Mouse (Mus musculus) gastrocnemius, adult 8-10 months (tissue): ENCODE data around the gene Ube2j1. TPM values are rescaled to one million over a fixed set of nuclear protein-coding genes. Genes with fewer than 3 reads are reported as not detected.

ENCODE experiments used
- DNase-seq, 2 experiments: peaks; one replicate each; pipeline ENCODE4 v3.0.0; 2022; ENCODE audit warnings: low spot score in 2 of 2
- total RNA-seq, 4 experiments: library from RNA; stranded (reverse); gene quantifications; 2 replicates each; pipeline ENCODE4 v1.2.4; 2022

Gene Ube2j1
- total RNA-seq, 4 experiments from 2014 or later: 43.6 to 53.6 (median 49.1) TPM

- no peak for DNase-seq
These were observed 39.1 kb downstream of the Ube2j1 start for GRCm38 (mm10) chr4:33070326-33070725.

DNA sequence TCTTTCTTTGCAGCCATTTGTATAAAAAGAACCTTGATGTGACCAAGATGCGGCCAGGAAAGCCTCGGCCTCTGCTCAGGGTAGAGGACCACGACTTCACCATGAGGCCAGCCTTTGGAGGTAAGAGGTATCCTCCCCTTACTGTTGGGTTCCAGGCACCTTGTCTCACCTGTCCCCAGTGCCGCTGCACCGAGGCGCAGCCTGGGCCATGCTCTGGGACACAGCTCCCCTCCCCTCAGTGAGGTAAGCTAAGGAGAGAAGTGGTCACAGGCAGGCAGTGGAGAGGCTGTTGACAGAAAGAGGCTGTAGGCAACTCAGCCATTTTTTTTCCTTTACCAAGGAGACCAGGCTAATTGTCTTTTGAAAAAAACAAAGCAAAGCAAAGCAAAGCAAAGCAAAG lies 40.1 kb downstream of the Ube2j1 start:
- DNase-seq: no peak

DNA sequence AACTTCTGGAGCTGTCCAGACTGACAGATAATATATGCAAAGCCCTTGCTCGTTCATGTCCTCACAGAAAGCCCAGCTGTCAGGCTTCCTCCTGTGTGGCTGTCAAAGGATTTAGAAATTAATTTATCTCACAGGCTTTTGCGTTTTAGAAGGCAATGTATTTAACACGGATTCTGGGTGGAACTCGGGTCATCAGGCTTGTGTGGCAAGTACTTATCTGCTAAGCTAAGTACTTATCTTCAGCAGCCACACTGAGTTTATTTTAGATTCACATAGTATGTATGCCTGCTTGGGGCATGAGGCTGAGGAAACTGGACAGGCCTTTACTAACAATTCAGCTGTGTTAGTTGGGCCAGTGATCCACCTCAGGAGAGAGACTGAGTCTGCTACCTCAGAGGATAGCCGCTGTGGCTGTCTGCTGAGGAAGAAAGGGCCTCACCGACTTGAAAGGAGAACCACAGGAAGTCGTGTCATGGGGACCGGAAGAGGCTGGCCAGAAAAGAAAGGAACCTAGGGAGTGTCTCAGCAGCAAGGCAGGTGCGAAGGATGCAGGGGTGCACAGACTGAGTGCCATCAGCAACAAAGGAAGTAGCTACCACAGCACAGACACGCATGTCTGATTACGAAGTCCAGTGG lies 41.4 kb downstream of the Ube2j1 start:
- no peak for DNase-seq

GRCm38 (mm10) chr4:33074406-33074805 lies 43.2 kb downstream of the Ube2j1 start:
- no peak for DNase-seq

- no peak for DNase-seq
These were observed 43.6 kb downstream of the Ube2j1 start for GRCm38 (mm10) chr4:33074851-33075250.

- no peak for DNase-seq
These were observed 44.7 kb downstream of the Ube2j1 start for GRCm38 (mm10) chr4:33075776-33076524.

DNA sequence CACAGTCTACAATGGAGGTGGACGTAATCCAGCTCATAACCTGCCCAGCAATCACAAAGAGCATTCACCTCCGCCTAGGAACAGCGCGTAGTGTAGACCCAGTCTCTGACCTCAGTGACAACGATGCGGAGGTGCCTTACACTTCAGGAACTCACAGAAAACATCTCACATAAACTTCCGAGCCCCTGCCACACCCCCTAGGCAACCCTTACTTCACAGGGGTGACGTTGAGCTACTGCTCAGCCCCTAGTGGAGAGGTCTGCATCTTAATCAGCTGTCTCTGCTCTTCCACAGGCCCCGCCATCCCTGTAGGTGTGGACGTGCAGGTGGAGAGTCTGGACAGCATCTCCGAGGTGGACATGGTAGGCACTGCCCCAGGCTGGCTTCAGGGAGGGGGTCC lies 45.9 kb downstream of the Ube2j1 start:
- DNase-seq: no peak

- DNase-seq: no peak
These were observed 46.5 kb downstream of the Ube2j1 start for GRCm38 (mm10) chr4:33077724-33078123.

GRCm38 (mm10) chr4:33078492-33078891 lies 47.3 kb downstream of the Ube2j1 start:
- no peak for DNase-seq

DNA sequence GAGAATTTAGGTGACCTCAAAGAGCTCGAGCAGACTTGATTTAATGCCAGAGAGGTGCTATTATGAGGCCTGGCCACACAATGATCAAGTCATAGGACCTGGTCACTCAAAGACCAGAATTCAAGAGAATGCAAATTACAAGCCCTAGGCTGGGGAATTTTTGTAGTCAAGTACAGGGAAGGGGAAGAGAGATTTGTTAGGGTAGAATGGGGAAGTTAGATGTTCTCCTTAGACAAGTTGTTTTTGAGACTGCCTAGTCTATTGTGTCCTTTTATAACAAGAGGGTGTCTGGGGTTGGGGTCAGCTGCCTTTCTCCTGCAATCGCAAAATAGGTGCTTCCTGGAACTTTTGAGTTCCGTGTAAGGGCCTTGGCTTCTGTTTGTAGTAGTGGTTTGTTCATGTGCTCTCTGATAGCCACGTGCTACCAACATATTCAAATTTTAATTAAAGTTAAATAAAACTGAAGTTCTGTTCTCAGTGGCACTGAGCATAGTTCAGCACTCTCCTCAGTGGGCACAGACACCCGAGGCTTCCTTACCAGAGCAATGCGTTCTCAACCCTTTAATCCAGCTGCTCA lies 68.0 kb downstream of the Ube2j1 start:
- DNase-seq: no peak

Other genes starting within 250 kb of the Ube2j1 start
- 10 to 100 TPM; 15.1 to 23.3 (median 19.8) TPM for gene Lyrm2, start 231.2 kb upstream of the Ube2j1 start, total RNA-seq
- 1 to 10 TPM; 3.8 to 5.9 (median 4.8) TPM for gene Ankrd6, start 80.6 kb upstream of the Ube2j1 start, total RNA-seq
- 100 to 1,000 TPM; 200 to 232 (median 207) TPM for gene Rragd, start 48.4 kb upstream of the Ube2j1 start, total RNA-seq
- 1 to 10 TPM; 1.4 to 2.2 (median 1.9) TPM for gene Gabrr2, start 31.6 kb downstream of the Ube2j1 start, total RNA-seq
- gene Gabrr1, start 101.1 kb downstream of the Ube2j1 start, total RNA-seq: under 1 TPM in 3 of 4 experiments, not detected in 1; 0.13 to 0.31 (median 0.20) TPM
- gene Pm20d2, start 158.3 kb downstream of the Ube2j1 start, total RNA-seq: 10 to 100 TPM; 31.5 to 42.9 (median 34.1) TPM
- gene Srsf12, start 177.6 kb downstream of the Ube2j1 start, total RNA-seq: not detected